Mouse (Mus musculus): ENCODE data around the gene Fam160a1. TPM values are rescaled to one million over a fixed set of nuclear protein-coding genes. Genes with fewer than 3 reads are reported as not detected.

Fam160a1 gene
- polyA plus RNA-seq, 1 experiment = 1.3 TPM

- Histone ChIP-seq H3K4me3 (replicated peaks; ENCODE audit: insufficient read depth, low read depth, low read length) (no peak overlapping the region), H3K27me3 (ENCODE audit: control insufficient read depth, insufficient read depth, low read length) (no peaks in the 10 kb centered on the region; the same call in 1 of the 2 replicates), H3K27ac (ENCODE audit: insufficient read depth, low read length) (no peak overlapping the region), H3K4me1 (ENCODE audit: control insufficient read depth, insufficient read depth, low read length) (no peaks in the 10 kb centered on the region)
- no peak for TF ChIP-seq CTCF (IDR thresholded peaks at IDR 0.05; ENCODE audit: borderline replicate concordance, insufficient read depth, low read depth, low read length)
- no peak for TF ChIP-seq POLR2A (IDR thresholded peaks at IDR 0.05; ENCODE audit: borderline replicate concordance, insufficient read depth, low read length)
- DNase-seq = no peak
- WGBS = 71% methylated on average over 5 of the region's 5 CpGs
Measured at GRCm38 (mm10) chr3:85855947-85856346, 38.9 kb upstream of the Fam160a1 start.

GRCm38 (mm10) chr3:85855043-85855442 is 38.0 kb upstream of the Fam160a1 start:
- TF ChIP-seq CTCF (IDR thresholded peaks at IDR 0.05; ENCODE audit: borderline replicate concordance, insufficient read depth, low read depth, low read length) (no peak), POLR2A (IDR thresholded peaks at IDR 0.05; ENCODE audit: borderline replicate concordance, insufficient read depth, low read length) (no peak)
- Histone ChIP-seq H3K4me1 (ENCODE audit: control insufficient read depth, insufficient read depth, low read length) (no peaks in the 10 kb centered on the region), H3K27ac (ENCODE audit: insufficient read depth, low read length) (no peak overlapping the region), H3K27me3 (ENCODE audit: control insufficient read depth, insufficient read depth, low read length) (no peaks in the 10 kb centered on the region; the same call in 1 of the 2 replicates), H3K4me3 (replicated peaks; ENCODE audit: insufficient read depth, low read depth, low read length) (no peak overlapping the region)
- 92% methylated on average over 3 of the region's 3 CpGs for WGBS
- no peak for DNase-seq

- 94% methylated on average over 6 of the region's 6 CpGs for WGBS
- H3K27ac ChIP-seq (ENCODE audit: insufficient read depth, low read length) = no peak overlapping the region
- no peaks in the 10 kb centered on the region; the same call in 1 of the 2 replicates for H3K27me3 ChIP-seq (ENCODE audit: control insufficient read depth, insufficient read depth, low read length)
- no peak overlapping the region for H3K4me3 ChIP-seq (replicated peaks; ENCODE audit: insufficient read depth, low read depth, low read length)
- H3K4me1 ChIP-seq (ENCODE audit: control insufficient read depth, insufficient read depth, low read length) = no peaks in the 10 kb centered on the region
- no peak for TF ChIP-seq CTCF (IDR thresholded peaks at IDR 0.05; ENCODE audit: borderline replicate concordance, insufficient read depth, low read depth, low read length)
- no peak for TF ChIP-seq POLR2A (IDR thresholded peaks at IDR 0.05; ENCODE audit: borderline replicate concordance, insufficient read depth, low read length)
- DNase-seq = no peak
Measured at GRCm38 (mm10) chr3:85854143-85854542, 37.1 kb upstream of the Fam160a1 start.

- WGBS = 95% methylated on average over 4 of the region's 4 CpGs
- Histone ChIP-seq H3K27ac (ENCODE audit: insufficient read depth, low read length) (no peak overlapping the region), H3K4me3 (replicated peaks; ENCODE audit: insufficient read depth, low read depth, low read length) (no peak overlapping the region), H3K4me1 (ENCODE audit: control insufficient read depth, insufficient read depth, low read length) (no peaks in the 10 kb centered on the region), H3K27me3 (ENCODE audit: control insufficient read depth, insufficient read depth, low read length) (no peaks in the 10 kb centered on the region; the same call in 1 of the 2 replicates)
- TF ChIP-seq POLR2A (IDR thresholded peaks at IDR 0.05; ENCODE audit: borderline replicate concordance, insufficient read depth, low read length) (no peak), CTCF (IDR thresholded peaks at IDR 0.05; ENCODE audit: borderline replicate concordance, insufficient read depth, low read depth, low read length) (no peak)
- DNase-seq = no peak
Measured at GRCm38 (mm10) chr3:85853715-85854114, 36.6 kb upstream of the Fam160a1 start.

GRCm38 (mm10) chr3:85850079-85850478 is 33.0 kb upstream of the Fam160a1 start:
- Histone ChIP-seq H3K4me3 (replicated peaks; ENCODE audit: insufficient read depth, low read depth, low read length) (no peak overlapping the region), H3K4me1 (ENCODE audit: control insufficient read depth, insufficient read depth, low read length) (no peaks in the 10 kb centered on the region), H3K27ac (ENCODE audit: insufficient read depth, low read length) (no peak overlapping the region), H3K27me3 (ENCODE audit: control insufficient read depth, insufficient read depth, low read length) (no peaks in the 10 kb centered on the region)
- TF ChIP-seq CTCF (IDR thresholded peaks at IDR 0.05; ENCODE audit: borderline replicate concordance, insufficient read depth, low read depth, low read length) = no peak
- DNase-seq = no peak
- 55% methylated on average over 1 of the region's 1 CpGs for WGBS

GRCm38 (mm10) chr3:85846316-85846715 is 29.2 kb upstream of the Fam160a1 start:
- no peak for TF ChIP-seq CTCF (IDR thresholded peaks at IDR 0.05; ENCODE audit: borderline replicate concordance, insufficient read depth, low read depth, low read length)
- TF ChIP-seq POLR2A (IDR thresholded peaks at IDR 0.05; ENCODE audit: borderline replicate concordance, insufficient read depth, low read length) = no peak
- 80% methylated on average over 1 of the region's 1 CpGs for WGBS
- Histone ChIP-seq H3K27me3 (ENCODE audit: control insufficient read depth, insufficient read depth, low read length) (no peaks in the 10 kb centered on the region), H3K4me3 (replicated peaks; ENCODE audit: insufficient read depth, low read depth, low read length) (no peak overlapping the region), H3K4me1 (ENCODE audit: control insufficient read depth, insufficient read depth, low read length) (no peaks in the 10 kb centered on the region), H3K27ac (ENCODE audit: insufficient read depth, low read length) (no peak overlapping the region)
- no peak for DNase-seq

GRCm38 (mm10) chr3:85845341-85845740 is 28.2 kb upstream of the Fam160a1 start:
- H3K27ac ChIP-seq (ENCODE audit: insufficient read depth, low read length) = no peak overlapping the region
- no peaks in the 10 kb centered on the region for H3K27me3 ChIP-seq (ENCODE audit: control insufficient read depth, insufficient read depth, low read length)
- H3K4me1 ChIP-seq (ENCODE audit: control insufficient read depth, insufficient read depth, low read length) = no peaks in the 10 kb centered on the region
- TF ChIP-seq CTCF (IDR thresholded peaks at IDR 0.05; ENCODE audit: borderline replicate concordance, insufficient read depth, low read depth, low read length) (no peak), POLR2A (IDR thresholded peaks at IDR 0.05; ENCODE audit: borderline replicate concordance, insufficient read depth, low read length) (no peak)
- no peak overlapping the region for H3K4me3 ChIP-seq (replicated peaks; ENCODE audit: insufficient read depth, low read depth, low read length)
- 89% methylated on average over 6 of the region's 6 CpGs for WGBS
- DNase-seq = no peak

- TF ChIP-seq POLR2A (IDR thresholded peaks at IDR 0.05; ENCODE audit: borderline replicate concordance, insufficient read depth, low read length) (no peak), CTCF (IDR thresholded peaks at IDR 0.05; ENCODE audit: borderline replicate concordance, insufficient read depth, low read depth, low read length) (no peak)
- no peak overlapping the region for H3K4me3 ChIP-seq (replicated peaks; ENCODE audit: insufficient read depth, low read depth, low read length)
- no peaks in the 10 kb centered on the region for H3K27me3 ChIP-seq (ENCODE audit: control insufficient read depth, insufficient read depth, low read length)
- H3K27ac ChIP-seq (ENCODE audit: insufficient read depth, low read length) = no peak overlapping the region
- no peaks in the 10 kb centered on the region for H3K4me1 ChIP-seq (ENCODE audit: control insufficient read depth, insufficient read depth, low read length)
- no peak for DNase-seq
Measured at GRCm38 (mm10) chr3:85842881-85843218, 25.8 kb upstream of the Fam160a1 start.

Data from cerebellum, adult 2 months (tissue).